Mouse (Mus musculus): ENCODE results near the gene Plppr1. TPM values are rescaled to one million over a fixed set of nuclear protein-coding genes. Genes with fewer than 3 reads are reported as not detected.
"Not testable (repeated sequence)": the region's sequence is repeated elsewhere in the genome, so short reads cannot be mapped to it uniquely, and the experiment has no call there.

The Plppr1 gene
- polyA plus RNA-seq, 1 experiment from 2014 or later: 3.9 TPM

DNA sequence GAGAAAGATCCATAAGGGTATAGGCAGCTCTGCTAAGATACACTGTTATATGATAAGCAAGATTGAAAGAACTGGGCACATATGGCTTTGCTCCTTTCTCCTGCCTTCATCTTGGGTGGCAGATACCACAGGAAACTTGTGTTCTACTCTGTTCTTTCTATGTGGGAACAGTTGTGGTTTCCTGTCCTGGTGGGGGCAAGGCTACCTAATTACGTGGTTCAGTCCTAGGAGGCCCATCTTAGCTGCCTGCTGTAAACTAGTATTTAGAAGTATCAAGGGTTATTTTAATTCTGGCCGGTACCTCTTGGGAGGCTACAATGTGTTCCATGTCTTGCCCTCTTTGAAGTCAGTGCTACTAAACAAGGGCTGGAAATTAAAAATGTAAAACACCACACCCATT is 186.2 kb downstream of the Plppr1 start:
- Histone ChIP-seq H3K27me3 (no peaks in the 10 kb centered on the region), H3K4me1 (no peaks in the 10 kb centered on the region), H3K27ac (no peak overlapping the region), H3K9ac (no peak overlapping the region), H3K9me3 (no peaks in the 10 kb centered on the region), H3K4me2 (replicated peaks) (no peak overlapping the region), H3K4me3 (no peak overlapping the region), H3K36me3 (no peaks in the 10 kb centered on the region)
- no peak for ATAC-seq (ENCODE audit: low FRiP score, low read depth)
- 55% methylated on average over 2 of the region's 2 CpGs for WGBS

DNA sequence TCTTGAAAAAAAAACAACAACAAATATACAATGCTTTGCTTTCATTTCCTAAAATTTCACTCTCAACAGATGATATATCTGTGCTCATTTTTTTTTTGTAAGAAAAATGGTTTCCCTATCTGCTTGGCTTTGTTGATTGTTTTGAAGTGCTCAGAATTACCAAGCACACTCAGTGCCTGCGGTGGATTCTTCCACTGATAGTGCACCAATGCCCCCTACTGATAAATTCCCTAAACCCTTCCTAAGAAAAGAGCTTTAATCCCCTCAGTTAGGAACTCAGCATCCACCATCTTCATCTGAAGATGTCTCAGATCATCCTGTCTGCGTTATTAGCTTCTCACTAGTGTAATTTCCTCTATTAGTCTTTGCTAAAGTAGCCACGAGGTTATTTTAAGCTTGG is 192.2 kb downstream of the Plppr1 start:
- WGBS: 16% methylated on average over 3 of the region's 3 CpGs
- no peak overlapping the region for H3K4me3 ChIP-seq
- H3K27ac ChIP-seq: no peak overlapping the region
- H3K36me3 ChIP-seq: no peaks in the 10 kb centered on the region
- ATAC-seq (ENCODE audit: low FRiP score, low read depth): no peak
- H3K4me1 ChIP-seq: no peaks in the 10 kb centered on the region
- no peak overlapping the region for H3K9ac ChIP-seq
- H3K9me3 ChIP-seq: no peaks in the 10 kb centered on the region
- H3K27me3 ChIP-seq: no peaks in the 10 kb centered on the region
- no peak overlapping the region for H3K4me2 ChIP-seq (replicated peaks)

DNA sequence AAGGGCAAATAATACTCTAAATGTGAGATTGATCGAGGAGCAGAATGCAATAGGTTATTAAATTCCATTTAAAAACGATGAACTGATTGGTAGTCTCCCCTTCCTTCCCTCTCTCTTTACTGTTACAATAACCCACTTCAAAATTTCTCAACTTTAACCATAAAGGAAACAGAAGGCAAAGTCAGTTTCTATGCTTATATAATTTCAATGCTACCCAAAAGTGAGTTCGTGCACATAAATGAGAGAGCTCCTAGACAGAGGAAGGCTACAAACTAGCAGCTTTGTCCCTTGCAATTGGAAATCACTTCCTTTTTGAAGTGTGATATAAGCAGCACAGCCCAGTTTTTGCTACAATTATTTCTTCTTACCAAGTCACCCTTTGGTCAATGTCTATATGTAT is 193.1 kb downstream of the Plppr1 start:
- Histone ChIP-seq H3K9me3 (no peaks in the 10 kb centered on the region), H3K4me2 (replicated peaks) (no peak overlapping the region), H3K4me1 (no peaks in the 10 kb centered on the region), H3K4me3 (no peak overlapping the region), H3K27me3 (no peaks in the 10 kb centered on the region), H3K9ac (no peak overlapping the region), H3K36me3 (no peaks in the 10 kb centered on the region), H3K27ac (no peak overlapping the region)
- ATAC-seq (ENCODE audit: low FRiP score, low read depth): no peak
- WGBS: 84% methylated on average over 3 of the region's 3 CpGs

DNA sequence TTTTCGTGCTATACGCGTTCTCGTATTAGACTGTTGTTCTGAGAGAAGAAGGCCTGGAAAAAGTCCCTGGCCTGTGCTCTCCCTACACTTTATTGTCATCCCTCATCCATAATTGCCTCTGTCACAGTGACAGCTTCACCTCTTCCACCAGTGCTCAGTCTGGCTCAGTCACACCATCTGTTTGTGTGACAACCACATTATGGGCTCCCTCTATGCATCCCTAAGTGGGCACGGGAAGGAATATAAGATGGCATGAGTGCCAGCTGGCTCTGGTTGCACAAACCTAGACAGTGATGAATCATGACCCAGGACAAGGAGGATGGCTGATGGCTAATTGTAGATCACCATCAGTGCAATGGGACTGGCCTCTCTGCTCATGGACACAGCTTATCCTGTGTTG is 219.4 kb downstream of the Plppr1 start:
- WGBS: 94% methylated on average over 5 of the region's 5 CpGs
- no peak overlapping the region for H3K4me2 ChIP-seq (replicated peaks)
- H3K36me3 ChIP-seq: no peaks in the 10 kb centered on the region
- H3K9me3 ChIP-seq: no peaks in the 10 kb centered on the region
- no peak for ATAC-seq (ENCODE audit: low FRiP score, low read depth)
- H3K9ac ChIP-seq: no peak overlapping the region
- no peaks in the 10 kb centered on the region for H3K27me3 ChIP-seq
- H3K4me1 ChIP-seq: no peaks in the 10 kb centered on the region
- H3K4me3 ChIP-seq: no peak overlapping the region
- H3K27ac ChIP-seq: no peak overlapping the region

DNA sequence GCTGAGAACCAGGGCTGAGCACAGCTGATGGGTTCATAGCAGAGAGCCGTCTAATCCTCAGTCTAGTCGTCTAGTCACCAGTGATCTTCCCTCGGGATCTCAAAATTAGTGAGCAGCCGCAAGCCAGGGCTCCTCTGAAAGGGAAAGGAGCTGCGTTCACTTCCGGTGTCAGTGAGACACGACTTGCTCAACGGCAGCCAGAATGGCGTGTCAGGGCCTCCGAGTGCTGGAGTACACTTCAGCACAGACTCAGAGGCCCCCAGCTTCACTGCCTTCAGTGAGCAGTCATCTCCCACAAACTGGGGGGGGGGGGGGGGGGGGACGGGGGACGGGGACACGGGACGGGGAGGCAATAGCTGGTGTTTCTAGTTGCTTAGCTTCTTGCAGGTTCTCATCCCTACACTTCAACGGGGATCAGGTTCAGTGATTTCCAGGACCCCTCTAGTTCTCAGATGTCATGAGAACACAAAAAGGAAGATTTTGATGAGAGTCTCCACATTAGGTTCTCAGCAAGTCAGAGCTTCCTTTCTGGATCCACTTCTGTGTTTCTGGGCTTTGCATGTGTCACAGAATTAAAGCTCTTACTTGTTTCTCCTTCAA is 225.7 kb downstream of the Plppr1 start:
- H3K36me3 ChIP-seq: no peaks in the 10 kb centered on the region
- no peaks in the 10 kb centered on the region for H3K27me3 ChIP-seq
- WGBS: 82% methylated on average over 15 of the region's 15 CpGs
- H3K9ac ChIP-seq: no peak overlapping the region
- H3K27ac ChIP-seq: no peak overlapping the region
- no peak for ATAC-seq (ENCODE audit: low FRiP score, low read depth)
- no peaks in the 10 kb centered on the region for H3K9me3 ChIP-seq
- H3K4me2 ChIP-seq (replicated peaks): no peak overlapping the region
- H3K4me3 ChIP-seq: no peak overlapping the region
- no peaks in the 10 kb centered on the region for H3K4me1 ChIP-seq

DNA sequence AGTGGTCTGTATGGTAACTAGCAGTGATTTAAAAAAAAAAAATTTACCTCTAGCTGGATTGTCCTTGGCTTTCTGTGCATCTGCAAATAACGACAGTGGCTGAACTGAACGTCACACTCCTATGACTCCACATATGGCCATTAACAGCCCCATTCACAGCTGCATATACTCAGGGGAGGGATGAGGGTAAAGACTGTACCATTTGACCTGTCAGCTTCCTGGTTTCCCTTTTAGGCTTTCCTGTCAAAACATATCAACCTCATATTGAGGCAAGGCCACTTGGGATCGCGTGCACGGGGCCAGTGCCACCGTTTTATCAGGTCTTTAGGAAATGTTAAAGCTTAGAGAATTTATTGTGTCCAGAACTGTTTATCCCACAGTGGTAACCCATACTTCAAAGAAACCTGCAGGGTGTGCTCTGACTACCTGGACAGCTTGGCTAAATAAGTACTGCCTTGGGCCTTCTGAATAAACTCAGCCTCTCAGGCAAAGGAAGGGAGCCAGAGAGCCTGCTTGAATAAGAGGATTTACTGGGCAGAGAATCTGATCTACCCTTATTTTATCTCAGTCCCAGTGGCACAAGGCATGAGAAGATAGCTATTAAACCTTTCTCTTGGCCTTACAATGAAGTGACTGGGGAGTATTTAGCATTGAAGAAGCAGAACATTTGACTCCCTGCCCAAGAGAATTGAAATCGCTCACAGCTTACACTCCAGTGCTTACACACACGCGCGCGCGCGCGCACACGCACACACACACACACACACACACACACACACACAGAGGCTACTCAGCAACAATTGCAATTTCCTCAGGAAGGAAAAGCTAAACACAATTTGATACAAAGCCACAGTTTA is 226.5 kb downstream of the Plppr1 start:
- Histone ChIP-seq H3K36me3 (no peaks in the 10 kb centered on the region), H3K4me1 (no peaks in the 10 kb centered on the region), H3K27me3 (no peaks in the 10 kb centered on the region), H3K9me3 (no peaks in the 10 kb centered on the region), H3K9ac (no peak overlapping the region), H3K4me3 (no peak overlapping the region), H3K4me2 (replicated peaks) (no peak overlapping the region), H3K27ac (no peak overlapping the region)
- WGBS: 67% methylated on average over 15 of the region's 15 CpGs
- ATAC-seq (ENCODE audit: low FRiP score, low read depth): no peak

DNA sequence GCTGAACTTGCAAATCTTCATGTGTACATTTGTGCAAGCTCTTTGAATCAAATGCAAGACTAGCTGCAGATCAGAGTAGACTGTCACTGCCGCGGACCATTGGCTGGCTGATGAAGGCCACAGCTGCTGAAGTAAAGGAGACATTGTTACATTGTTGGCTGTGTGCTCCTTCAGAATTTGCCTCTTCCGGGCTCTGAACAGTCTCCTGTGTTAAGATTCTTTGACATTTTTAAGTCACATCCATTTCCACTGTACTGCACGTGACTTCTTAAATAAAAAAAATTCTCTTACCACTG is 227.1 kb downstream of the Plppr1 start:
- no peak for ATAC-seq (ENCODE audit: low FRiP score, low read depth)
- no peak overlapping the region for H3K27ac ChIP-seq
- H3K9me3 ChIP-seq: no peaks in the 10 kb centered on the region
- no peak overlapping the region for H3K4me3 ChIP-seq
- 77% methylated on average over 4 of the region's 4 CpGs for WGBS
- no peaks in the 10 kb centered on the region for H3K27me3 ChIP-seq
- no peak overlapping the region for H3K9ac ChIP-seq
- no peak overlapping the region for H3K4me2 ChIP-seq (replicated peaks)
- no peaks in the 10 kb centered on the region for H3K36me3 ChIP-seq
- H3K4me1 ChIP-seq: no peaks in the 10 kb centered on the region

DNA sequence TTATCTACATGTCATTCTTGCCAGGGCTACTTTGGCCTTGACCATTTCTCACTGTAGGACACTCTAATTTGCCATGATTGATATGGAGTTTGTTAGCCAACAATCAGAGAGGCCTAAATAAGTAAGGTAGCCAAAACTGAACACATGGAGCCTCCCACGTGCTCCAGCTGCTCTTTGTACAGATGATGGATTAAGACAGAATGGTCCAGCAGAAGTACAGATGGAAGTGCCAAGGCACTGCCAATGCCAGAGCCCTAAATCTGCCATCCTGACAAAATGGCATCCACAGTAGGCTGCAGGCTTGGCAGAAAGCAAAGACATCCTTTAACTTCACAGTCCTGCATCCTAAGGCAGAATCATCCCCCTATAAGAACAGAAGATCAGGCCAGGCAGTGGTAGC is 237.4 kb downstream of the Plppr1 start:
- WGBS: 72% methylated on average over 1 of the region's 1 CpGs
- no peak overlapping the region for H3K4me2 ChIP-seq (replicated peaks)
- H3K4me1 ChIP-seq: no peaks in the 10 kb centered on the region
- ATAC-seq (ENCODE audit: low FRiP score, low read depth): no peak
- no peaks in the 10 kb centered on the region for H3K36me3 ChIP-seq
- H3K9ac ChIP-seq: no peak overlapping the region
- no peaks in the 10 kb centered on the region for H3K9me3 ChIP-seq
- H3K27ac ChIP-seq: no peak overlapping the region
- H3K27me3 ChIP-seq: no peaks in the 10 kb centered on the region
- H3K4me3 ChIP-seq: no peak overlapping the region

DNA sequence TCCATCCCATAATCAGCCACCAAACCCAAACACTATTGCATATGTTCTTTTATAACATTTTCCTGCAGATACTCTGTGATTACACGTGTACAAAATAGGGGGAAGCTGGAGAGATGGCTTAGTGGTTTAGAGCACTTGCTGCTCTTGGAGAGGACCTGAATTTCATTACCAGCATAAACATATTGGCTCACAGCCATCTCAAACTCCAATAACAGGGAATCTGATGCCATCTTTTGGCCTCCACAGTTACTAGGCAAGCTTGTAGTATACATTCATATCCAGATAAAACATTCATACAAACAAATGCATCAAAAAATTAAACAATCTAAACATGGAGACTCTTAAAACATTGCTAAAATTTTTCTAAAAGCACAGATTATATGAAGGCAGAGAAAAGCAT is 240.5 kb downstream of the Plppr1 start:
- Histone ChIP-seq H3K27me3 (no peaks in the 10 kb centered on the region), H3K4me1 (no peaks in the 10 kb centered on the region), H3K4me3 (no peak overlapping the region), H3K9ac (no peak overlapping the region), H3K4me2 (replicated peaks) (no peak overlapping the region), H3K27ac (no peak overlapping the region), H3K9me3 (no peaks in the 10 kb centered on the region), H3K36me3 (no peaks in the 10 kb centered on the region)
- 31% methylated on average over 1 of the region's 1 CpGs for WGBS
- ATAC-seq (ENCODE audit: low FRiP score, low read depth): no peak

DNA sequence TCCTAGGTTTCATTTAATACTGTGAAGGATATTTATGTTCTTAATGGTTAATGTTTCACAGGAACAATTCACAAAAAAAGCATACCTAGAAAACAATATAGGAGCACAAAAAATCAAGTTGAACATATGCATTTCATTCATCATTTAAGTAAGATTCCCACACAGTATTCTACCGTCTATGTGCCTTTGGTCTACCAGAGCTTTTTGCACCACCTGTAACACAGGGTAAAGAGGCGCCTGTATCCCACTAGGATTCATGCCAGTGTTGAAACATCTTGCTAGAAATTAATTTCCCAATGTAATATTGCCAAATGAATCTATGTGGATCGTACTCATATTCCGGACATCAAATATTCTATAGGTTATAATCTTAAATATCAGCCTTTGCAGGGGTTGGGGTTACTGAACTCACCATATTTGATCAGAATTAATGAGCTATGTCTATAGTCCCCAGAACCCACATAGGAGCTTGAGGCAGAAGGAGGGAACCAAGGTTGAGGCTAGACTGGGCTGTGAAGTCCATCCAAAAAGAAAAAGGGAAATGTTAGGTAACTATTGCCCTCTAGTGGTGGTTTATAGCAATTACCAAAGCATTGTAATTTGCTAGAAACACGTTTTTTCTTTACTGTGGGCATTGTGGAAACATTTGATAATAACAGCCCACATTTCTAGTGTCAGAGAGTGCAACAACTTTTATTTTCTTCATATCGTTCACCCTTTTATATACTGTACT is 263.0 kb downstream of the Plppr1 start:
- H3K4me1 ChIP-seq: no peaks in the 10 kb centered on the region
- no peak overlapping the region for H3K4me3 ChIP-seq
- 52% methylated on average over 6 of the region's 6 CpGs for whole genome bisulfite sequencing
- no peaks in the 10 kb centered on the region for H3K9me3 ChIP-seq
- no peaks in the 10 kb centered on the region for H3K36me3 ChIP-seq
- ATAC-seq (ENCODE audit: low FRiP score, low read depth): no peak
- no peaks in the 10 kb centered on the region for H3K27me3 ChIP-seq
- H3K9ac ChIP-seq: no peak overlapping the region
- no peak overlapping the region for H3K4me2 ChIP-seq (replicated peaks)
- H3K27ac ChIP-seq: no peak overlapping the region

DNA sequence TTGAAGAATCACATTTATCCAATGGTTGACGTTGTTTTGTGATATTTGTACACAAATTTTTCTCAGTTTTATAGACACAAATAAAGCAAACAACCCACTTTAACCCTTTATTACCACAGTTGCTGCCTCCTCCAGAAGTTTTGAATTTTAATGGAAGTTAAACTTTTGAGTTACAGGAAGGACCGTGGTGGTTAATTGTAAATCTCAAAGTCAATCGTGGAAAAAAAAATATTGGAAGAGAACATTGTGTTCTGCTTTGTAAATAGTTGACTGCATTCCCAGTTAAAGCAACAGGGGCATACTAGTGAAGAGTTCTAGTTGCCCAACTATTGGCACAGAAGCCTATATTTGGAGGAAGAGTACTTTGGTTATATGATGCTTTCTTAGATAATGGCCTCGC is 278.9 kb downstream of the Plppr1 start:
- H3K4me3 ChIP-seq; H3K27me3 ChIP-seq; ATAC-seq (ENCODE audit: low FRiP score, low read depth); H3K36me3 ChIP-seq; H3K4me2 ChIP-seq (replicated peaks); H3K4me1 ChIP-seq; H3K27ac ChIP-seq; H3K9me3 ChIP-seq; H3K9ac ChIP-seq: not testable (repeated sequence)
- WGBS: 76% methylated on average over 3 of the region's 4 CpGs

DNA sequence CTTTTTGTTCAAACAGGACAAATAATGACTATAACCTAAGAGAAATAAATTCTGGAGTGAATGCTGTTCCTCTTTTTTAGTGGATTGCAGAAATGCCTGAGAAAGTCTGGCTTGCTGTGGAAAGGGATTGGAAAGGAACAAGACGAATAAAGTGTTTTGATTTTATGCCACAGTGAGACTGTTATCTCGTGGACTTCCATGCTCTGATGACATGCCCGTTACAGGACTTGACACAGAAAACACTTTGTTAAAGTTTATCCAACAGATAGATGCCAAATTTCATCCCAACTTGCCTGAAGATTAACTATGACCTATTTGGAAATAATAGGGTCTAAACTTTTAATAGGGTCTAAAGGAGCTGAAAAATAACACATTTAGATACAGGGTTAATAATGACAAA is 281.0 kb downstream of the Plppr1 start:
- H3K27me3 ChIP-seq; ATAC-seq (ENCODE audit: low FRiP score, low read depth); H3K4me3 ChIP-seq; H3K4me2 ChIP-seq (replicated peaks); H3K36me3 ChIP-seq; H3K4me1 ChIP-seq; H3K27ac ChIP-seq; H3K9me3 ChIP-seq; H3K9ac ChIP-seq: not testable (repeated sequence)
- 84% methylated on average over 3 of the region's 3 CpGs for WGBS
